Mouse (Mus musculus) cerebellum, adult 2 months (tissue): ENCODE measurements around the gene Faah. TPM values are rescaled to one million over a fixed set of nuclear protein-coding genes. Genes with fewer than 3 reads are reported as not detected.

Experiments used
- DNase-seq, 2 experiments: peaks; one replicate each; pipeline ENCODE4 v3.0.0; 2021
- H3K27ac ChIP-seq: fragments of 200-500 bp; 2 replicates; pipeline ENCODE4 v1.5.1; 2012; ENCODE audit warnings: low read length, control low read depth, inconsistent platforms; ENCODE audit not compliant: insufficient read depth
- H3K27me3 ChIP-seq: fragments of 200-500 bp; 2 replicates; pipeline ENCODE4 v1.6.1; 2012; ENCODE audit warnings: inconsistent platforms, mild to moderate bottlenecking, low read length, moderate library complexity; ENCODE audit not compliant: control insufficient read depth, insufficient read depth
- H3K4me1 ChIP-seq: fragments of 200-500 bp; 2 replicates; pipeline ENCODE4 v1.6.1; 2011; ENCODE audit warnings: low read length; ENCODE audit not compliant: control insufficient read depth, insufficient read depth
- H3K4me3 ChIP-seq: fragments of 200-500 bp; replicated peaks from 2 replicates; pipeline ENCODE3; 2011; ENCODE audit warnings: mild to moderate bottlenecking, low read depth, low read length, control low read depth; ENCODE audit not compliant: insufficient read depth
- CTCF ChIP-seq: fragments of 200-500 bp; IDR thresholded peaks from 2 replicates; pipeline ENCODE4 v1.5.1; 2011; ENCODE audit warnings: low read depth, mild to moderate bottlenecking, control low read depth, low read length, moderate library complexity, borderline replicate concordance; ENCODE audit not compliant: insufficient read depth
- POLR2A ChIP-seq: fragments of 200-500 bp; IDR thresholded peaks from 2 replicates; pipeline ENCODE4 v1.6.1; 2011; ENCODE audit warnings: low read length, control low read depth, borderline replicate concordance; ENCODE audit not compliant: insufficient read depth
- WGBS: fragments of 180-500 bp; shearing (Covaris S2); methylation state at CpG from one replicate; pipeline ENCODE4 v1.1.7; 2018; 5-methylcytosine and 5-hydroxymethylcytosine counted together
- polyA plus RNA-seq: library from polyadenylated mRNA; depleted of rRNA; stranded (reverse); fragments of >200 nt; gene quantifications from 2 replicates; pipeline ENCODE4 v1.2.3, GENCODE M21; 2012

The Faah gene
- polyA plus RNA-seq, 1 experiment: 61.8 TPM

GRCm38 (mm10) chr4:116048130-116048920, 30.6 kb upstream of the Faah start:
- DNase-seq: no peak
- H3K27ac ChIP-seq: no peak overlapping the region
- H3K27me3 ChIP-seq: no peaks in the 10 kb centered on the region
- no peaks in the 10 kb centered on the region for H3K4me1 ChIP-seq
- H3K4me3 ChIP-seq: no peak overlapping the region
- TF ChIP-seq CTCF (no peak), POLR2A (no peak)
- WGBS: 44% methylated on average over 7 of the region's 7 CpGs

GRCm38 (mm10) chr4:116047681-116048080, 30.0 kb upstream of the Faah start:
- DNase-seq: no peak

GRCm38 (mm10) chr4:116046604-116047003, 28.9 kb upstream of the Faah start:
- Histone ChIP-seq H3K27me3 (no peaks in the 10 kb centered on the region), H3K4me1 (no peaks in the 10 kb centered on the region), H3K4me3 (no peak overlapping the region), H3K27ac (no peak overlapping the region)
- no peak for TF ChIP-seq CTCF
- no peak for TF ChIP-seq POLR2A
- DNase-seq: no peak
- WGBS: 96% methylated on average over 2 of the region's 2 CpGs

More at GRCm38 (mm10) chr4:116047681-116048080, 30.0 kb upstream of the Faah start:
- no peak overlapping the region for H3K4me3 ChIP-seq
- H3K27me3 ChIP-seq: no peaks in the 10 kb centered on the region
- WGBS: 100% methylated on average over 1 of the region's 1 CpGs
- H3K27ac ChIP-seq: no peak overlapping the region
- no peak for TF ChIP-seq POLR2A
- no peak for TF ChIP-seq CTCF
- no peaks in the 10 kb centered on the region for H3K4me1 ChIP-seq

- H3K4me1 ChIP-seq: no peaks in the 10 kb centered on the region
- H3K27me3 ChIP-seq: no peaks in the 10 kb centered on the region
- no peak overlapping the region for H3K27ac ChIP-seq
- no peak for DNase-seq
- WGBS: 77% methylated on average over 3 of the region's 3 CpGs
- TF ChIP-seq POLR2A: no peak
- H3K4me3 ChIP-seq: no peak overlapping the region
Observed at GRCm38 (mm10) chr4:116042186-116042585, 24.5 kb upstream of the Faah start.

- no peak overlapping the region for H3K4me3 ChIP-seq
- no peak for DNase-seq
- WGBS: 95% methylated on average over 2 of the region's 2 CpGs
Observed at GRCm38 (mm10) chr4:116040466-116040865, 22.7 kb upstream of the Faah start.

GRCm38 (mm10) chr4:116033374-116033773, 15.6 kb upstream of the Faah start:
- Histone ChIP-seq H3K27ac (no peak overlapping the region), H3K27me3 (no peaks in the 10 kb centered on the region), H3K4me1 (no peaks in the 10 kb centered on the region), H3K4me3 (no peak overlapping the region)
- WGBS: 41% methylated on average over 5 of the region's 5 CpGs
- no peak for DNase-seq
- TF ChIP-seq POLR2A (no peak), CTCF (no peak)

More at GRCm38 (mm10) chr4:116040466-116040865, 22.7 kb upstream of the Faah start:
- no peak overlapping the region for H3K27ac ChIP-seq
- H3K4me1 ChIP-seq: no peaks in the 10 kb centered on the region
- TF ChIP-seq CTCF (no peak), POLR2A (no peak)
- no peaks in the 10 kb centered on the region for H3K27me3 ChIP-seq

- H3K4me1 ChIP-seq: no peaks in the 10 kb centered on the region
Observed at GRCm38 (mm10) chr4:116032906-116033305, 15.2 kb upstream of the Faah start.

GRCm38 (mm10) chr4:116017300-116017901, 325 bp downstream of the Faah start:
- H3K27me3 ChIP-seq: no peaks in the 10 kb centered on the region
- no peaks in the 10 kb centered on the region for H3K4me1 ChIP-seq
- peak; percentile 82 to 87 for DNase-seq
- peak overlapping the region; percentile 47 for H3K27ac ChIP-seq
- no peak for TF ChIP-seq CTCF
- TF ChIP-seq POLR2A: peak; percentile 65; the same call in 1 of the 2 replicates
- peak overlapping the region; percentile 88 for H3K4me3 ChIP-seq
- under 1% methylated on average over 60 of the region's 60 CpGs for WGBS

More at GRCm38 (mm10) chr4:116032906-116033305, 15.2 kb upstream of the Faah start:
- WGBS: 91% methylated on average over 9 of the region's 9 CpGs
- TF ChIP-seq POLR2A: no peak
- TF ChIP-seq CTCF: no peak
- no peak overlapping the region for H3K27ac ChIP-seq
- no peaks in the 10 kb centered on the region for H3K27me3 ChIP-seq
- no peak for DNase-seq
- no peak overlapping the region for H3K4me3 ChIP-seq
